Mouse (Mus musculus) liver, adult 2 months (tissue): ENCODE measurements around the gene Schip1.

Experiments used
- CTCF ChIP-seq: fragments of 200-500 bp; IDR thresholded peaks from 2 replicates; pipeline ENCODE4 v1.5.1; 2011; ENCODE audit warnings: low read depth, low read length, control low read depth
- POLR2A ChIP-seq: fragments of 200-500 bp; IDR thresholded peaks from 2 replicates; pipeline ENCODE4 v1.6.1; 2011; ENCODE audit warnings: low read length, control low read depth; ENCODE audit not compliant: insufficient read depth; ENCODE audit errors: extremely low read depth

DNA sequence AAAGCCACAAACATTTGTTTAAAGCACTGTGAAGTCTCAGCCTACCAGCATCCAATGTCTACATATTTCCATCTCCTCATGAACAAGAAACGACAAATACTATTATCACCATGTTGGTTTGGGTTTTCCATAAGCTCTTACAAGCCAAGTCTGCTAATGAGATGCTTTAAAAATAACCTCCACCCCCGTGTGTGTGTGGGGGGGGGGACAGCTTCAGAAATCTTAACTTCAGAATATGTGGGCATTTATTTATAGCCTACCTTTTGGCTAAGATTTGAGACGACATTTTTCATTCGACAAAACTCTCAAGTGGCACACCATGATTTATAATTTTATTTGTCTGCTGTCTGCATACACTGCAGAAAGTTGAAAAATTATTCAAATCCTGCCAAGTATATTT is 12.8 kb downstream of the Schip1 start:
- TF ChIP-seq CTCF (no peak), POLR2A (no peak)
